Mouse (Mus musculus): ENCODE results near the gene Mettl5. TPM values are rescaled to one million over a fixed set of nuclear protein-coding genes. Genes with fewer than 3 reads are reported as not detected.

Gene Mettl5
- polyA plus RNA-seq, 1 experiment from 2014 or later: 23.5 TPM

DNA sequence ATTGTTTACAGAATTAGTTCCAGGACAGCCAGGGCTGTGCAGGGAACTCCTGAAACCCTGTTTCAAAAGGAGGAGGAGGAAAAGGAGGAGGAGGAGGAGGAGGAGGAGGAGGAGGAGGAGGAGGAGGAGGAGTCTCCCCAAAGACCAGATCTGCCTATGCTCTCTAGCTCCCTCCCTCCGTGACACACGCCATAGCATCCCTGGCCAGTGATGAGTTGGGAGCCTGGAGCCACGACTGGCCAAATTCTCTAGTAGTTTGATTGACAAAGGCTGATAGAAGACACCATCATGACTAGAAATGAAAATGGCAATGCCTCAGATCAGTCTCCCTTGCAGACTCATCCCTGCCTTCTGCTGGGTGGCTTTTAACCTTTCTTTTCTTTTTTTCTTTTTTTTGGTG is 47.4 kb downstream of the Mettl5 start:
- peak; percentile 30; the same call in 1 of the 2 replicates for ATAC-seq (ENCODE audit: low read depth)
- no peak overlapping the region for H3K9ac ChIP-seq (ENCODE audit: low read depth, low read length)

DNA sequence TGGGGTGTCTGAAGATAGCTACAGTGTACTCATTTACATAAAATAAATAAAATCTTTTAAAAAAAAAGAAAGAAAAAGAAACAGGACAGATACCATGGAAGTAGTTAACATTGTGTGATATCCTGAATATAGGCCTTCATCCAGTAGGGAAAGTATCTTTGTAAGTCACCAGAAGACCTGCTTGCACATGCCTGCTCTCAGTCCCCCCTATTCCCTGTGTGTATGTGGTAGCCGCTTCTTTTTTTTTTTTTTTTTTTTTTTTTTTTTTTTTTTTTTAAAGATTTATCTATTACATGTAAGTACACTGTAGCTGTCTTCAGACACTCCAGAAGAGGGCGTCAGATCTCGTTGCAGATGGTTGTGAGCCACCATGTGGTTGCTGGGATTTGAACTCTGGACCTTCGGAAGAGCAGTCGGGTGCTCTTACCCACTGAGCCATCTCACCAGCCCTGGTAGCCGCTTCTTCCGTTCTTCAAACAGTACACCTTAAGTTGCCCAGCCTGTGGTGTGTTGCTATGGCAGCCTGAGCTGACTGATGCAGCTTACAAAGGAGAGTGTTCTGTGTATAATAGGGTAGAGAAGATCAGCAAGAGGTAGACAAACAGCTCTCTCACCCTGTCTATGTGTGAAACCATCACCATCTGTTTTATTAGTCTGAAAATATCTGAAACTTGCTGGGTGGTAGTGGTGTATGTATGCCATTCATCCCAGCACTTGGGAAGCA is 48.0 kb downstream of the Mettl5 start:
- no peak overlapping the region for H3K27ac ChIP-seq (ENCODE audit: low read length)

More for the DNA sequence above, 47.4 kb downstream of the Mettl5 start:
- Histone ChIP-seq H3K4me3 (ENCODE audit: low read depth, low read length) (no peak overlapping the region), H3K27me3 (ENCODE audit: control insufficient read depth, insufficient read depth, low read depth, low read length) (no peaks in the 10 kb centered on the region), H3K36me3 (ENCODE audit: control insufficient read depth, insufficient read depth) (peaks cover 19% of the 10 kb centered on the region), H3K27ac (ENCODE audit: low read length) (no peak overlapping the region), H3K4me1 (ENCODE audit: control insufficient read depth, low read depth, low read length) (no peaks in the 10 kb centered on the region), H3K9me3 (replicated peaks; ENCODE audit: control insufficient read depth, low read length) (no peaks in the 10 kb centered on the region), H3K4me2 (ENCODE audit: low read depth, low read length) (no peak overlapping the region)
- WGBS (ENCODE audit: insufficient replicate concordance): 41% methylated on average over 3 of the region's 3 CpGs

DNA sequence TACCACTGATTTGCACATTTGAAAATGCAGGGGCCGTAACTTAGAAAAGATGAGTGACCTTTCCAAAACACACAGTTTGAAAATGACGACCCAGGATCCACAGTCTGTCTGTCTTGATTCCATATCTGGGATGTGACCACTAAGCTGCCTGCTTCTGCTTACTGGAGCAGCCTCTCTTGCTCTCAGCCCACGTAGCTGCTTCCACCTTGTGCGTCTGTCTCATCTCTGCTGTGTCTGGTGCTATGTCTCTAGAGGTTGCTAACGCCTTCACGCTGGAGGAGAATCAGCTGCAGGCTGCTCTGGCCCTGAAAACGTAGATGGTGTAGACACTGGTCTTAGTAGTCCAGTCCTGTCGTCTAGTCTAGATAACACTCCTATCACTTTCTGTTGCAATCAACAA is 55.3 kb downstream of the Mettl5 start:
- WGBS (ENCODE audit: insufficient replicate concordance): 61% methylated on average over 8 of the region's 8 CpGs
- H3K27ac ChIP-seq (ENCODE audit: low read length): no peak overlapping the region
- H3K36me3 ChIP-seq (ENCODE audit: control insufficient read depth, insufficient read depth): peaks cover 33% of the 10 kb centered on the region
- no peaks in the 10 kb centered on the region for H3K27me3 ChIP-seq (ENCODE audit: control insufficient read depth, insufficient read depth, low read depth, low read length)
- H3K4me1 ChIP-seq (ENCODE audit: control insufficient read depth, low read depth, low read length): peaks cover 4% of the 10 kb centered on the region
- H3K4me3 ChIP-seq (ENCODE audit: low read depth, low read length): no peak overlapping the region
- H3K4me2 ChIP-seq (ENCODE audit: low read depth, low read length): no peak overlapping the region
- H3K9ac ChIP-seq (ENCODE audit: low read depth, low read length): no peak overlapping the region
- H3K9me3 ChIP-seq (replicated peaks; ENCODE audit: control insufficient read depth, low read length): no peaks in the 10 kb centered on the region
- no peak for ATAC-seq (ENCODE audit: low read depth)

More for the DNA sequence above, 48.0 kb downstream of the Mettl5 start:
- Histone ChIP-seq H3K9ac (ENCODE audit: low read depth, low read length) (no peak overlapping the region), H3K4me1 (ENCODE audit: control insufficient read depth, low read depth, low read length) (no peaks in the 10 kb centered on the region), H3K4me2 (ENCODE audit: low read depth, low read length) (no peak overlapping the region), H3K36me3 (ENCODE audit: control insufficient read depth, insufficient read depth) (peaks cover 19% of the 10 kb centered on the region), H3K27me3 (ENCODE audit: control insufficient read depth, insufficient read depth, low read depth, low read length) (no peaks in the 10 kb centered on the region), H3K9me3 (replicated peaks; ENCODE audit: control insufficient read depth, low read length) (no peaks in the 10 kb centered on the region), H3K4me3 (ENCODE audit: low read depth, low read length) (no peak overlapping the region)
- WGBS (ENCODE audit: insufficient replicate concordance): 81% methylated on average over 5 of the region's 7 CpGs
- ATAC-seq (ENCODE audit: low read depth): no peak

DNA sequence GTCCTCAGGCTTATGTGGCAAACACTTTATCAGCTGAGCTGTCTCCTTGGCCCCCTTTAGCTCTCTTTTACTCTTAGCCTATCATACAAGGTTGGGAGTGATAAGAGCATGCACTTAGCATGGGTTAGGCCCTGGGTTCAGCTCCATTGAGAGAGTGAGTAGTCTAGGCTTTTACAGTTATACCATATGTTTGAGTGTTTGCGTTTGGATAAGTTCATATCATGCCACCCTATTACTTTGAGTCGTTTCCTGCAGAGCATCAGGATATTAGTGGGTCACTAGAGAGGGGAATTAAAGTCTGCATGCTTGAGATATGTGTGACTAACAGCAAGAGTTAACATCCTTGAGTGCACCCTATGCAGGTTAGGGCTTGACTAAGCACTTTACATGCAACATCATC is 55.7 kb downstream of the Mettl5 start:
- H3K4me1 ChIP-seq (ENCODE audit: control insufficient read depth, low read depth, low read length): peaks cover 6% of the 10 kb centered on the region
- H3K4me3 ChIP-seq (ENCODE audit: low read depth, low read length): no peak overlapping the region
- H3K27ac ChIP-seq (ENCODE audit: low read length): no peak overlapping the region
- H3K4me2 ChIP-seq (ENCODE audit: low read depth, low read length): no peak overlapping the region
- peak; percentile 64 for ATAC-seq (ENCODE audit: low read depth)
- peaks cover 31% of the 10 kb centered on the region for H3K36me3 ChIP-seq (ENCODE audit: control insufficient read depth, insufficient read depth)
- no peaks in the 10 kb centered on the region for H3K27me3 ChIP-seq (ENCODE audit: control insufficient read depth, insufficient read depth, low read depth, low read length)
- 40% methylated on average over 2 of the region's 2 CpGs for whole genome bisulfite sequencing (ENCODE audit: insufficient replicate concordance)
- no peak overlapping the region for H3K9ac ChIP-seq (ENCODE audit: low read depth, low read length)
- H3K9me3 ChIP-seq (replicated peaks; ENCODE audit: control insufficient read depth, low read length): no peaks in the 10 kb centered on the region

DNA sequence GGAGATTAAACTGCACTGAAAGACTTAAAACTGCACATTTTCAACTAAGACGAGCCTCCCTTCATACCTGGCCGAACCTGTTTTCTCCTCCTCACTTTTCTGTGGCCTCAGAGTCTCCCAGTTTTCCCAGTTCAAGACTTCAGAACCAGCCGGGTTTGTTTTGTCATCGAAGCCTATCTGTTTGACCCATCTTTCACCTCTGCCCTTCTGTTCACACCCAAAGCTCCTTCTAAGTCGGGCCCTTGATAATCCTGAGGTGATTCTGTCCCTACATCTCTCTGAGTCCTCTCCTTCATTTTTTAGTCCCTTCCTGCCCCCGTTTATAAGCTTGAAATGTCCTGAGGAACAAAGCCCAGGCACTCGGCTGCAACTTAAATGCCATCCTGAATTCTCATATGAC is 57.4 kb downstream of the Mettl5 start:
- 54% methylated on average over 7 of the region's 7 CpGs for WGBS (ENCODE audit: insufficient replicate concordance)
- H3K36me3 ChIP-seq (ENCODE audit: control insufficient read depth, insufficient read depth): peaks cover 18% of the 10 kb centered on the region
- H3K4me1 ChIP-seq (ENCODE audit: control insufficient read depth, low read depth, low read length): peaks cover 13% of the 10 kb centered on the region
- no peak overlapping the region for H3K4me3 ChIP-seq (ENCODE audit: low read depth, low read length)
- H3K9ac ChIP-seq (ENCODE audit: low read depth, low read length): no peak overlapping the region
- H3K27me3 ChIP-seq (ENCODE audit: control insufficient read depth, insufficient read depth, low read depth, low read length): no peaks in the 10 kb centered on the region
- H3K27ac ChIP-seq (ENCODE audit: low read length): no peak overlapping the region
- ATAC-seq (ENCODE audit: low read depth): no peak
- H3K9me3 ChIP-seq (replicated peaks; ENCODE audit: control insufficient read depth, low read length): no peaks in the 10 kb centered on the region
- H3K4me2 ChIP-seq (ENCODE audit: low read depth, low read length): no peak overlapping the region

DNA sequence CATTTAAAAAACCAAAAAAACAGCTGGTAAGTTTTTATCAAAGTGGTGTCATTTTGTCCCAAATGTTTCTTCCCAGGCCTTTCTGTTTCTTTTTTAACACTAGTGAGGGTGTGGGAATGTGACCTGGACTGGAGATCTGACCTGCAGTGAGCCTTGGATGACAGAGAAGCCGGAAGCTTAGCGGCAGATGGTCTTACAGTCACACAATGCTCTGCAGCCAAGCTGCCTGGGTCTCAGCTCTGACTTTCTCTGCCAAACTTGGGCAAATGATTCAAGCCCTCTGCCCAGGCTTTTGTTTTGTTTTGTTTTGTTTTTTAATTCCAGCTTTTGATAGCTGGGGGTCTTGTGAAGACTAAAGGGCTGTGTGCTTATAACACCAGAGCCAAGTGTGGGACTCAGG is 59.0 kb downstream of the Mettl5 start:
- no peak for ATAC-seq (ENCODE audit: low read depth)
- H3K36me3 ChIP-seq (ENCODE audit: control insufficient read depth, insufficient read depth): peaks cover 18% of the 10 kb centered on the region

DNA sequence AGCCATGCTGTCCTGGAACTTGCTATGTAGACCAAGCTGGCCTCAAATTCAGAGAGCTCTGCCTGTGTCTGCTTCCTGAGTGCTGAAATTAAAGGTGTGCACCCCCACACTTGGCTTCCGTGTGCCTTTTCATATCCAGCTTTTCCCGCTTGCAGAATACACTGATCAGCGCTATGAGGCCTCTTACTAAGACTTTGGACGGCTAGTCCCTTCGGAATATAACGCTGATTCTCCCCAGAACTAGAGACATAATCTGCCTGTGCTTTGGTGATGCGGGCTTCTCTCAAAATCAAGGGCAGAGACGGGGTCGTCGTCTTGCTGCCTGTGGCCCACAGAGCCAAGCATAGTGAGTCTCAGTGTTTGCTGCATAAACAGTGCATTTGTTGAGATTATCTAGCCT is 59.5 kb downstream of the Mettl5 start:
- Histone ChIP-seq H3K9ac (ENCODE audit: low read depth, low read length) (no peak overlapping the region), H3K4me3 (ENCODE audit: low read depth, low read length) (no peak overlapping the region), H3K9me3 (replicated peaks; ENCODE audit: control insufficient read depth, low read length) (no peaks in the 10 kb centered on the region), H3K27ac (ENCODE audit: low read length) (no peak overlapping the region), H3K4me2 (ENCODE audit: low read depth, low read length) (no peak overlapping the region), H3K36me3 (ENCODE audit: control insufficient read depth, insufficient read depth) (peaks cover 18% of the 10 kb centered on the region), H3K4me1 (ENCODE audit: control insufficient read depth, low read depth, low read length) (peaks cover 20% of the 10 kb centered on the region), H3K27me3 (ENCODE audit: control insufficient read depth, insufficient read depth, low read depth, low read length) (no peaks in the 10 kb centered on the region)
- 86% methylated on average over 10 of the region's 10 CpGs for WGBS (ENCODE audit: insufficient replicate concordance)
- ATAC-seq (ENCODE audit: low read depth): no peak

More for the DNA sequence above, 59.0 kb downstream of the Mettl5 start:
- Histone ChIP-seq H3K9me3 (replicated peaks; ENCODE audit: control insufficient read depth, low read length) (no peaks in the 10 kb centered on the region), H3K27ac (ENCODE audit: low read length) (no peak overlapping the region), H3K9ac (ENCODE audit: low read depth, low read length) (no peak overlapping the region), H3K27me3 (ENCODE audit: control insufficient read depth, insufficient read depth, low read depth, low read length) (no peaks in the 10 kb centered on the region), H3K4me3 (ENCODE audit: low read depth, low read length) (no peak overlapping the region), H3K4me1 (ENCODE audit: control insufficient read depth, low read depth, low read length) (peaks cover 17% of the 10 kb centered on the region), H3K4me2 (ENCODE audit: low read depth, low read length) (no peak overlapping the region)
- 83% methylated on average over 2 of the region's 2 CpGs for WGBS (ENCODE audit: insufficient replicate concordance)

DNA sequence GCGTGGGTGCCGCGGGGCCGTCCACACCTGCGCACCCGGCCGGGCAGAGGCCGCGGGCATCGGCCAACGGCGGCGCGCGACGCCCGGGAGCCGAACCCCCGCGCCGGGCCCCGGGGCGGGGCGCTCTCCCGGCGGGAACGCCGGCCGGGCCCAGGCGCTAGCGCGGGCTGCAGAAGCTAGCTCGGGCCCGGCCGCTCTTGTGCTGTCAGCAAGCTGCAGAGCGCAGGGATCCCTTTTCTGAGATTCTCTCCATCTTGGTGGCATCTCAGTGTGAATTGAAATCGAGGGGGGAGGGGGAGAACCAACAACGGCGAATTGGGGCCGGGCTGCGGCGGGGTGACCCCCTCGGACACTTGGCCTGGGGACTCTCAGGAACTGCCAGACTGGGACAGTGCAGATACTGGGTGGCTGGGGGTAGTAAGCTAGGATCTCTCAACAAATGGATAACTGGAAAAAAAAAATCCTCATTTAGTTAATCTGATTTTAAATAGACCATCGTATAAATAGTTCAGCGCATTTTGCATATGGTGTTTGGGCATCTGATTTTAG is 62.2 kb downstream of the Mettl5 start:
- peak overlapping the region; percentile 88 for H3K27ac ChIP-seq (ENCODE audit: low read length)
- 2% methylated on average over 39 of the region's 45 CpGs for WGBS (ENCODE audit: insufficient replicate concordance)
- H3K9me3 ChIP-seq (replicated peaks; ENCODE audit: control insufficient read depth, low read length): no peaks in the 10 kb centered on the region
- no peaks in the 10 kb centered on the region for H3K27me3 ChIP-seq (ENCODE audit: control insufficient read depth, insufficient read depth, low read depth, low read length)
- H3K4me1 ChIP-seq (ENCODE audit: control insufficient read depth, low read depth, low read length): peaks cover 37% of the 10 kb centered on the region
- H3K9ac ChIP-seq (ENCODE audit: low read depth, low read length): peak overlapping the region; percentile 92
- peaks cover 9% of the 10 kb centered on the region; the same call in 1 of the 2 replicates for H3K36me3 ChIP-seq (ENCODE audit: control insufficient read depth, insufficient read depth)
- H3K4me2 ChIP-seq (ENCODE audit: low read depth, low read length): peak overlapping the region; percentile 74
- peak; percentile 79 for ATAC-seq (ENCODE audit: low read depth)
- peak overlapping the region; percentile 85 for H3K4me3 ChIP-seq (ENCODE audit: low read depth, low read length)

DNA sequence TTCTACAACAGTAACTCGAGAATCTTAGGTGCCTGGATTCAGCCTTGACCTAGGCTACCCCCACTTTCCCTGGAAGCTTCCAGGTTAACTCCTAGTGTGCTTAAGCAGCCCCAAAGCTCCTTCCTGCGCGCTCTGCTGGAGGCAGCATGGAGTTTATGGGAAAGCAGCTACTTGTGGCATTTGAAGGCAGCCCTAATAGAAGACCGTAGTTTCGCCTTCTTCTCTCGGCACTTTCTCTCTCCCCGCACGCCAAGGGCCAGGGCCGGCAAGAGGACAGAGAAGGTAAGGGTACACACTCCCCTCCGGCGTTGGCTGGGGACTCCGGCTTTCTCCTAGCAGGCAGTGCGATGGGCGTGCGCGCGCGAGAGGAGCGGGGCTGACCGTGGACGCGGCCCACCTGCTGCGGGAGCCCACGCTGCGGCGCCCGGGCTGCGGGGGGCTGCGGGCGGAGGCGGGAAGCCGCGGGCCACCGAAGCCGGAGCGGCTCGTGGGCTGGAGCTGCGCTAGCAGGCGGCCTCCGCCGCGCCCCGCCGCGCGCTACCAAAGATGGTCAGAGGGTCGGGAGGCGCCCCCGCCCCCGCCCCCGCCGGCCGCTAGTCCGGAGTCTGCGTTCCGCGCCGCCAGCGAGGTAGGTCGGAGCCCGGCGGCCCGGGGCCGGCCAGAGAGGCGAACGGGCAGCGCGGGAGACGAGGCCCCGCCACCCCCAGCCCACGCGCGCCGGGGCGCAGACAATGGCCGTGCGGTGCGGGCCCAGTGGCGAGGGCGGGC is 62.9 kb downstream of the Mettl5 start:
- WGBS (ENCODE audit: insufficient replicate concordance): under 1% methylated on average over 66 of the region's 80 CpGs
- Histone ChIP-seq H3K9me3 (replicated peaks; ENCODE audit: control insufficient read depth, low read length) (no peaks in the 10 kb centered on the region), H3K36me3 (ENCODE audit: control insufficient read depth, insufficient read depth) (peaks cover 9% of the 10 kb centered on the region; the same call in 1 of the 2 replicates), H3K4me3 (ENCODE audit: low read depth, low read length) (peak overlapping the region; percentile 85), H3K9ac (ENCODE audit: low read depth, low read length) (peak overlapping the region; percentile 92), H3K27me3 (ENCODE audit: control insufficient read depth, insufficient read depth, low read depth, low read length) (no peaks in the 10 kb centered on the region), H3K4me1 (ENCODE audit: control insufficient read depth, low read depth, low read length) (peaks cover 44% of the 10 kb centered on the region), H3K27ac (ENCODE audit: low read length) (peak overlapping the region; percentile 88), H3K4me2 (ENCODE audit: low read depth, low read length) (peak overlapping the region; percentile 74)
- ATAC-seq (ENCODE audit: low read depth): peak; percentile 38

All from liver, embryonic 16.5 days (tissue).